Mouse (Mus musculus) hindbrain, embryonic 16.5 days (tissue): ENCODE results near the gene Mblac2. TPM values are rescaled to one million over a fixed set of nuclear protein-coding genes. Genes with fewer than 3 reads are reported as not detected.
A peak's percentile ranks its signal among the peaks of the same experiment; 100 is the strongest.

Experiments
- ATAC-seq: fragments of 200-750 bp; cut with Nextera tagmentation; 2 replicates; pipeline ENCODE4 v1.8.0; 2017; ENCODE audit warnings: moderate TSS enrichment, moderate library complexity
- H3K27ac ChIP-seq: fragments of 300-500 bp; sonication (generic); 2 replicates; pipeline ENCODE4 v1.5.1; 2014; ENCODE audit warnings: low read depth, mild to moderate bottlenecking, control low read depth, low read length, moderate library complexity
- H3K27me3 ChIP-seq: fragments of 300-500 bp; sonication (generic); replicated peaks from 2 replicates; pipeline ENCODE4 v1.6.1; 2014; ENCODE audit warnings: low read length; ENCODE audit not compliant: control insufficient read depth, insufficient read depth
- H3K36me3 ChIP-seq: fragments of 300-500 bp; sonication (generic); 2 replicates; pipeline ENCODE4 v1.6.1; 2014; ENCODE audit warnings: mild to moderate bottlenecking, low read length, moderate library complexity, mixed read lengths; ENCODE audit not compliant: control insufficient read depth, insufficient read depth
- H3K4me1 ChIP-seq: fragments of 300-500 bp; sonication (generic); 2 replicates; pipeline ENCODE4 v1.6.1; 2014; ENCODE audit warnings: low read depth, low read length; ENCODE audit not compliant: control insufficient read depth, insufficient read depth
- H3K4me2 ChIP-seq: fragments of 300-500 bp; sonication (generic); 2 replicates; pipeline ENCODE4 v1.6.1; 2014; ENCODE audit warnings: mild to moderate bottlenecking, low read length, control low read depth, moderate library complexity
- H3K4me3 ChIP-seq: fragments of 300-500 bp; sonication (generic); 2 replicates; pipeline ENCODE4 v1.5.1; 2014; ENCODE audit warnings: mild to moderate bottlenecking, low read length, control low read depth, moderate library complexity
- H3K9ac ChIP-seq: fragments of 300-500 bp; sonication (generic); 2 replicates; pipeline ENCODE4 v1.6.1; 2014; ENCODE audit warnings: low read depth, mild to moderate bottlenecking, control low read depth, low read length, moderate library complexity
- H3K9me3 ChIP-seq: fragments of 300-500 bp; sonication (generic); 2 replicates; pipeline ENCODE4 v1.6.1; 2014; ENCODE audit warnings: mild to moderate bottlenecking, low read length, moderate library complexity; ENCODE audit not compliant: control insufficient read depth
- WGBS: fragments of 180-500 bp; shearing (Covaris S2); extraction: QIAGEN DNeasy Blood & Tissue Kit; methylation state at CpG from one replicate; pipeline ENCODE4 v1.1.7; 2014; 5-methylcytosine and 5-hydroxymethylcytosine counted together
- polyA plus RNA-seq: library from polyadenylated mRNA; unstranded; fragments of >200 nt; fragmentation: Nextera tagmentation; extraction: Ambion mirVana; gene quantifications from 2 replicates; pipeline ENCODE4 v1.2.1, GENCODE M21; 2015

Gene Mblac2
- polyA plus RNA-seq, 1 experiment from 2014 or later = 71.5 TPM

DNA sequence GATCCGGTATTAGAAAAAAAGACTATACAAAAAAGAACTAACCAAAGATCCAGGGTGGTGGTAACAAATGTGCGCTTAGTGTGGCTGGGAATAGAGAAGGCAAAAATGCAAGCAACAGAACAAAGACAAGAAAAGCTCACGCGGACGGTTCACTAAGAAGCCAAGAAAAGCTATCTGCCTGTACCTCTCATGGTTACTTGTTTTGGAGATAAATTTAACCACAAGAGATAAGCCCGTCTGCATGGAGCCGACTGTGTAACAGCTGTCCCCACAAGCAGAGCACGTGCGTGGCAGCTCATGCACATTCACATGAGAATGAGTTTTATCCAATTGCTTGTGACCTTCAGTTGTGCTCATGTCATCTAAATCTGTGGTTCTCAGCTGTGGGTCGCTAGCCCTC is 20.7 kb upstream of the Mblac2 start:
- H3K4me3 ChIP-seq = no peak overlapping the region
- no peak for ATAC-seq
- H3K9me3 ChIP-seq = no peaks in the 10 kb centered on the region
- no peak overlapping the region for H3K9ac ChIP-seq
- no peaks in the 10 kb centered on the region for H3K27me3 ChIP-seq
- H3K27ac ChIP-seq = no peak overlapping the region
- no peaks in the 10 kb centered on the region for H3K4me1 ChIP-seq
- WGBS = 82% methylated on average over 10 of the region's 10 CpGs
- no peak overlapping the region for H3K4me2 ChIP-seq
- H3K36me3 ChIP-seq = no peaks in the 10 kb centered on the region

DNA sequence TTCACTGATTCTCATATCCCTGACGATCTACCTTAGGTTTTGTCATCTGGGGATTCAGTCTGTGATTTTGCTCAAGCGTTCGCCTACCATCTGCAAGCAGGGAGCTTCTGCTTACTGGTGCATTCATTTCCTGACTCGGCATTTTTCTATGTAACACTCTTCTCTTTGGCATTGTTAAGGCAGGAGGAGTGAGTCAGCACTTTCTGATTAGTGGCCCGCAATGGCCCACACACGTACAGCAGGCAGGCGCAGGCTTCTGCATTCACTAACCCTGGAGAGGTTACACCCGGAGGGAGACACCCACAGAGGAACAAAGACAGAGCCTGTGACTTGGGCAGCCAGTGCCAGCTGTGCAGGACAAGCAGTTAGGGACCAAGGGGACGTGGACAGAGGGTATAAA is 19.5 kb upstream of the Mblac2 start:
- Histone ChIP-seq H3K4me3 (no peak overlapping the region), H3K4me1 (no peaks in the 10 kb centered on the region), H3K4me2 (no peak overlapping the region), H3K9me3 (no peaks in the 10 kb centered on the region), H3K9ac (no peak overlapping the region), H3K27ac (no peak overlapping the region), H3K36me3 (no peaks in the 10 kb centered on the region), H3K27me3 (no peaks in the 10 kb centered on the region)
- peak; percentile 63; the same call in 1 of the 2 replicates for ATAC-seq
- 38% methylated on average over 9 of the region's 9 CpGs for WGBS

DNA sequence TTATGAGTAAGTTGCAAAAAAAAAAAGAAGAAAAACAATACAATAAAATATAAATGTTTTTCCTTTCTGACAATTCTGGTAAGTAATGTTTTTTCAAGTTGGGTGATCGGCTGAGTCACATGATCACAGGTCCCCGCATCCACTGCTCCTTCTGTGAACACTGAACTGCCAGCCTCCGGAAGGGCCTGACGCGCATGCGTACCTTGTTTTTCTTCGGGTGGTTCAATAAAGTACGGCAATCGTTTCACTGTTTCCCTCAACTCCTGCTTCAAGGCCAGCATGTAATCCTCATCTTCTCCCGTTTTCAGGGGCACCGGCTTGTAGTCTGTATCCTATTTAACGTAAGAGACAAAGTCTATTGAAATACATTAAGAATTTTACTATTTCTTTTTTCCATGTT is 16.7 kb upstream of the Mblac2 start:
- Histone ChIP-seq H3K4me3 (no peak overlapping the region), H3K4me2 (no peak overlapping the region), H3K9me3 (0 out of 2 replicates have a peak, but pooled peaks cover 2% of the 10 kb centered on the region), H3K9ac (no peak overlapping the region), H3K27me3 (no peaks in the 10 kb centered on the region), H3K36me3 (0 out of 2 replicates have a peak, but pooled peaks cover 2% of the 10 kb centered on the region), H3K27ac (no peak overlapping the region), H3K4me1 (no peaks in the 10 kb centered on the region)
- ATAC-seq = no peak
- 90% methylated on average over 12 of the region's 12 CpGs for WGBS

DNA sequence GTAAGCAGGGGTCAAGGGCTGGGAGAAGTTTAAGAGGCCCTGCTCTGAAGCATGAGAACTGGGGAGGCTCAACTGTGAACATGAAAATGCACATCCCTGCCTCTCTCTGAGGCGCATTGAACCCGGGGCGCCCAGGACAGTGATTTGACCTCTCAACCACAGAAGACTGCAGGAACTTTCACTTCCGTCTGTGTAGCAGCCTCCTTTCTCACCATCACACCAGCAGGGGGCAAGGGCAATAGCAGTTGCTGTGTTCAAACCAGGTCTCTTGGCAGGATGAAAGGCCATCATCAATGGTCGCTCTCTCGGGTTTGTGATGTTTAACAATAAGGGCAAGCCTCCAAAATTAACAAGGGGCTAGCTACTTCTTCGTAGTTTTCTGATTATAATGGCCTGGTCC is 8.0 kb upstream of the Mblac2 start:
- Histone ChIP-seq H3K4me3 (no peak overlapping the region), H3K9ac (no peak overlapping the region), H3K4me1 (no peaks in the 10 kb centered on the region), H3K27me3 (no peaks in the 10 kb centered on the region), H3K36me3 (no peaks in the 10 kb centered on the region), H3K27ac (no peak overlapping the region), H3K4me2 (no peak overlapping the region), H3K9me3 (no peaks in the 10 kb centered on the region)
- no peak for ATAC-seq
- WGBS = 62% methylated on average over 7 of the region's 7 CpGs

DNA sequence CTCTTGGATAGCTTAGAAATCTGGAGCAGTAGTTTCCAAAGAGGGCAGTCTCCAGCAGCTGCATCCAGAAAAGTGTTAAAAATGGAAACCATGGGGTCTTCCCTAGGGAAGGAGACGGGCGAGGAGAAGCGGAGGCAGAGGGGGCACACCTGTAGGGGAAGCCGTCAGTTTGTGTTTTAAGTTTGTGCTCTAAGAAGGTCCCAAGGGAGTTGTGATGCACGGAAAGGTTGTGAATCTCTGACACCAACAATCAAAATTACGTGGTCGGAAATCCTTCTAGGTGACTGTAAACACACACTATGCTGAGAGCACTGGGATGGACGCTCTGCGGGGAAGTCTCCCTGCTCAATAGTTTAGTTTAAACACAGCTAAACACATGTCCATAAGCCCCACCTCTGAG is 7.5 kb upstream of the Mblac2 start:
- no peak overlapping the region for H3K4me3 ChIP-seq
- no peaks in the 10 kb centered on the region for H3K36me3 ChIP-seq
- H3K9ac ChIP-seq = no peak overlapping the region
- 84% methylated on average over 9 of the region's 9 CpGs for WGBS
- H3K27ac ChIP-seq = no peak overlapping the region
- H3K27me3 ChIP-seq = no peaks in the 10 kb centered on the region
- no peak for ATAC-seq
- H3K4me1 ChIP-seq = no peaks in the 10 kb centered on the region
- no peaks in the 10 kb centered on the region for H3K9me3 ChIP-seq
- no peak overlapping the region for H3K4me2 ChIP-seq

DNA sequence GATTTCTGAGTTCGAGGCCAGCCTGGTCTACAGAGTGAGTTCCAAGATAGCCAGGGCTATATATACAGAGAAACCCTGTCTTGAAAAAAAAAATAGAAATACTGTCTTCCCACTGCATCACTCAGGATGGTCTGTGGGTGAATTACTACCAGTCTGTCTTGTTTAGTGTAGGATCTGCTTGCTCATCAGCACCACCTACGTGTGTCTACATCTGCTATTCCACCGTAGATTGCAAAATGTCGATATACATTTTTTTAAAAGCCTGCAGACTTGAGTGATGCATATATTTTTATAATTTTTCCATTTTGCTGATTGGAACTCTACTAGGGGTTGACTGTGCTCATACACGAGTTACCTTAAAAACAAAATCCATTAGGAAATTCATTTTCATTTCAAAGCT is 4.8 kb upstream of the Mblac2 start:
- WGBS = 96% methylated on average over 5 of the region's 5 CpGs
- H3K4me1 ChIP-seq = peaks cover 3% of the 10 kb centered on the region; the same call in 1 of the 2 replicates
- H3K9ac ChIP-seq = no peak overlapping the region
- no peak overlapping the region for H3K27ac ChIP-seq
- ATAC-seq = no peak
- no peak overlapping the region for H3K4me2 ChIP-seq
- H3K9me3 ChIP-seq = no peaks in the 10 kb centered on the region
- H3K4me3 ChIP-seq = no peak overlapping the region
- H3K36me3 ChIP-seq = no peaks in the 10 kb centered on the region
- no peaks in the 10 kb centered on the region for H3K27me3 ChIP-seq

DNA sequence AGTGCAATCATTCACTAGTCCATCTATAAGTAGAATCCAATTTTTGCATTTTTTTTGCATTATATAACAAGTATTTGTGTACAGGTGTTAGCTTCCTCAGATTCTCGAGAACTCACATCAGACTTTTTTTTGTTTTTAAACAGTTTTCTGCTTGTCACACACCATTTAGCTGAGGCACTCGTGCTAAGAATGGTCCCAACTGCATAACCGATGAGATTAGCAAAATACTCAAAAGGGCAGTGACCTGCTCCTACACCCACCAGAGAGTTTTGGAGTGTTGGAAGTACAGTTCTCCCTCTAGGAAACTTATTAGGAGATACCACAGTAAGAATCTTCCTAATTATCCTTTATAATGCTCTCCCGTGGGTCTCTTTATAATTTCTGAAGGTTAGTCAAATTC is 1.3 kb upstream of the Mblac2 start:
- WGBS = 36% methylated on average over 4 of the region's 4 CpGs
- H3K4me3 ChIP-seq = no peak overlapping the region; the same call in 1 of the 2 replicates
- H3K4me1 ChIP-seq = peaks cover 12% of the 10 kb centered on the region
- H3K9ac ChIP-seq = no peak overlapping the region
- H3K27ac ChIP-seq = no peak overlapping the region
- H3K36me3 ChIP-seq = no peaks in the 10 kb centered on the region
- H3K4me2 ChIP-seq = peak overlapping the region; percentile 91
- no peak for ATAC-seq
- H3K27me3 ChIP-seq = no peaks in the 10 kb centered on the region
- H3K9me3 ChIP-seq = no peaks in the 10 kb centered on the region

DNA sequence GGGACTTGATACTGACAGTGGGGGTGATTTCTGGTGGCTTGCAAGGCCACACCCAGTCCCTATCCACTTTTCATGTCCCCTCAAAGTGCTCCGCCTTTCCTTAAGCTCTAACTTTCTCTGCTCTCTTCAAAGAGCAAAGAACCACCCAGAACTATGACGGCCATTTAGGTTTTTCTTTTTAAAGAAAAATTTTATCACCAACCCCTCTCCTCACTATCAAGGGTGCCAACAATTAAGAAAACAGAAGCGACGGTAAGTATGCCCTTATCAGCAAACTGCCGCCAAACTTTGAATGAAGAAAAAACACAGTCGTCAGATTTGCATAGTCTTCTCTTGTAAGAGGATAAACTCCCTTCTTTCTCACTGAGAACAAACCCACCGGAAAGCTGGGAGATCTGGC is 875 bp upstream of the Mblac2 start:
- Histone ChIP-seq H3K4me3 (peak overlapping the region; percentile 70), H3K27ac (no peak overlapping the region; the same call in 1 of the 2 replicates), H3K4me2 (peak overlapping the region; percentile 91), H3K9me3 (no peaks in the 10 kb centered on the region), H3K27me3 (no peaks in the 10 kb centered on the region), H3K36me3 (no peaks in the 10 kb centered on the region), H3K9ac (peak overlapping the region; percentile 82), H3K4me1 (peaks cover 12% of the 10 kb centered on the region)
- no peak for ATAC-seq
- WGBS = under 1% methylated on average over 7 of the region's 7 CpGs

DNA sequence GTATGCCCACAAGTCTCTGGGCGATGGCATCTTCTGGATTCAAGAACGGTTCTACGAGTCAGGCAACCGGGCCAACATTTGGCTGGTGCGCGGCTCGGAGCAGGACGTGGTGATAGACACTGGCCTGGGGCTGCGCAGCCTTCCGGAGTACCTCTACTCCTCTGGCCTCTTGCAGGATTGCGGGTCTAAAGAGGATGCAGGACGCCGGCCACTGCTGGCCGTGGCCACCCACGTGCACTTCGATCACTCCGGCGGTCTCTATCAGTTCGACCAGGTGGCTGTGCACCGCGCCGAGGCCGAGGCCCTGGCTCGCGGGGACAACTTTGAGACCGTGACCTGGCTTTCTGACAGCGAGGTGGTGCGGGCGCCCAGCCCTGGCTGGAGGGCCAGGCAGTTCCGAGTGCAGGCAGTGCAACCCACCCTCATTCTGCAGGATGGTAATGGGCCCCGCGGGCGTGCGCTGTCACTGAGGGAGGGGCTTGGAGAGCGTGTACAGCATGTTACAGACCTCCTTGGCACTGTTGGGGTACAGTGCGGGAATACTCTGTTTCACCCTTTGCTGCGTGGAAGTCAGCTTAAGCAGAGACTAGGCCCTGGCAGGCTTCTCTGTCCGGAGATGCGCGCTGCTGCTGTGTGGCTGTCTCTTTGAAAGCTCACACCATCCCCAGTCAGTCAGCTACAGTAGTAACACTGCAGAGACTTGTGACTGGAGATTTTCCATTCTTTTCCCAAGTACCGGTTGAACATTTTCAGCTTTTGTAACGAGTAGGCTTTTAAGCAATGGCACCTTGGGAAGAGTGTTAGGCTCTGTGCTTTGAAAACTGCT is 618 bp downstream of the Mblac2 start:
- Histone ChIP-seq H3K4me3 (peak overlapping the region; percentile 70), H3K9ac (peak overlapping the region; percentile 82), H3K27me3 (no peaks in the 10 kb centered on the region), H3K4me2 (peak overlapping the region; percentile 91), H3K27ac (peak overlapping the region; percentile 92), H3K36me3 (no peaks in the 10 kb centered on the region), H3K4me1 (peaks cover 12% of the 10 kb centered on the region), H3K9me3 (no peaks in the 10 kb centered on the region)
- under 1% methylated on average over 42 of the region's 42 CpGs for WGBS
- peak; percentile 70 for ATAC-seq
